Mouse (Mus musculus) neural tube, embryonic 14.5 days (tissue): ENCODE data around the gene Cd7. TPM values are rescaled to one million over a fixed set of nuclear protein-coding genes. Genes with fewer than 3 reads are reported as not detected.

Source experiments
- ATAC-seq: fragments of 200-750 bp; cut with Nextera tagmentation; 2 replicates; pipeline ENCODE4 v1.8.0; 2017; ENCODE audit warnings: low read depth, mild to moderate bottlenecking, moderate TSS enrichment, moderate library complexity
- H3K27ac ChIP-seq: fragments of 300-500 bp; sonication (generic); 2 replicates; pipeline ENCODE4 v1.5.1; 2014; ENCODE audit warnings: low read depth, mild to moderate bottlenecking, control low read depth, low read length, moderate library complexity, mixed read lengths
- H3K27me3 ChIP-seq: fragments of 300-500 bp; sonication (generic); 2 replicates; pipeline ENCODE4 v1.6.1; 2014; ENCODE audit warnings: low read length; ENCODE audit not compliant: control insufficient read depth, insufficient read depth
- H3K36me3 ChIP-seq: fragments of 300-500 bp; sonication (generic); 2 replicates; pipeline ENCODE4 v1.6.1; 2014; ENCODE audit warnings: low read length, mixed read lengths; ENCODE audit not compliant: control insufficient read depth, insufficient read depth
- H3K4me1 ChIP-seq: fragments of 300-500 bp; sonication (generic); 2 replicates; pipeline ENCODE4 v1.6.1; 2014; ENCODE audit warnings: low read length; ENCODE audit not compliant: control insufficient read depth, insufficient read depth
- H3K4me2 ChIP-seq: fragments of 300-500 bp; sonication (generic); 2 replicates; pipeline ENCODE4 v1.6.1; 2014; ENCODE audit warnings: mild to moderate bottlenecking, low read depth, low read length, control low read depth
- H3K4me3 ChIP-seq: fragments of 300-500 bp; sonication (generic); 2 replicates; pipeline ENCODE4 v1.5.1; 2014; ENCODE audit warnings: low read depth, low read length, control low read depth, mixed read lengths
- H3K9ac ChIP-seq: fragments of 300-500 bp; sonication (generic); replicated peaks from 2 replicates; pipeline ENCODE4 v1.6.1; 2014; ENCODE audit warnings: low read depth, mild to moderate bottlenecking, control low read depth, low read length, mixed read lengths
- H3K9me3 ChIP-seq: fragments of 300-500 bp; sonication (generic); 2 replicates; pipeline ENCODE4 v1.6.1; 2016; ENCODE audit warnings: low read length; ENCODE audit not compliant: control insufficient read depth
- WGBS: fragments of 180-500 bp; shearing (Covaris S2); extraction: QIAGEN DNeasy Blood & Tissue Kit; methylation state at CpG from one replicate; pipeline ENCODE4 v1.1.7; 2014; 5-methylcytosine and 5-hydroxymethylcytosine counted together
- polyA plus RNA-seq: library from polyadenylated mRNA; unstranded; fragments of >200 nt; fragmentation: Nextera tagmentation; extraction: Ambion mirVana; gene quantifications from 2 replicates; pipeline ENCODE4 v1.2.1, GENCODE M21; 2014

Cd7 gene
- polyA plus RNA-seq, 1 experiment from 2014 or later = not detected

DNA sequence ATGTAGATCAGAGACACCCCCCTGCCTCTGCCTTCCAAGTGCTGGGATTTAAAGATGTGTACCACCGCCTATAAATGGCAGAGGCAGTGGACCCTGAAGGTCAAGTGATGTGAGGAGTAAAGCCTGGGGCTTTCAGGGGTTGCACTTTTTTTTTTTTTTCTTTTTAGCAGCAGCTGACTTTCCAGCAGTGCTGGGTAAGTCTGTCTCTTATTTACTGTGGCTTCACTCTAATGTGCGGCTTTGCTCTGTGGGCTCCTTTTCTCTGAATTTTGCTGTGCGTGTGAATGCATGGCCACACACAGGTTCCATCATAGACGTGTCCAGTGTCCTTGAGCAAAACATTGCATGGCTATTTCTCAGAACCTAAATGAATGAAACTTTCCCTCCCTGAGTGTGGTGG is 2.4 kb upstream of the Cd7 start:
- Histone ChIP-seq H3K9ac (no peak overlapping the region), H3K27ac (no peak overlapping the region), H3K36me3 (no peaks in the 10 kb centered on the region), H3K9me3 (no peaks in the 10 kb centered on the region), H3K4me1 (no peaks in the 10 kb centered on the region), H3K27me3 (no peaks in the 10 kb centered on the region), H3K4me3 (no peak overlapping the region), H3K4me2 (no peak overlapping the region)
- 67% methylated on average over 4 of the region's 4 CpGs for WGBS
- no peak for ATAC-seq

DNA sequence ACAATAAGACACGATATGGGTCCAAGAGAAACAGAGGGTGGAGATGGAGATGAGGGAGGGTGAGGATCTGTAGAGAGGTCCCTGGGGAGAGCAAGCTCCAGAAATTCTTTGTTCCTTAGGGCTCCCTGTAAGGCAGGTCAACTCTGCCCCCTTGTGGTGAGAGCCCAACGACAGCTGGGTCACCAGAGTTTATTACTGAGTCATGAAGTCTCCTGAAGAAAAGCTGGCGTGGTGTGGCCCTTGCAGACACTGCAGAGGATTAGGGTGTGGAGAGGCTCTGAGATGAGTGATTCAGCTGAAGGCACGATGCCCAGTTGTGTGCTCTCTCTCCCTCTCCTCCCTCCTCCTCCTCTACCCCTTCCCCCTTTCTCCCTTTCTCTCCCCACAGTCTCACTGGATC is 2.0 kb upstream of the Cd7 start:
- no peak overlapping the region for H3K4me2 ChIP-seq
- no peaks in the 10 kb centered on the region for H3K9me3 ChIP-seq
- no peak overlapping the region for H3K4me3 ChIP-seq
- no peaks in the 10 kb centered on the region for H3K36me3 ChIP-seq
- no peaks in the 10 kb centered on the region for H3K4me1 ChIP-seq
- ATAC-seq = no peak
- no peak overlapping the region for H3K9ac ChIP-seq
- WGBS = 5% methylated on average over 4 of the region's 4 CpGs
- no peak overlapping the region for H3K27ac ChIP-seq
- H3K27me3 ChIP-seq = no peaks in the 10 kb centered on the region

DNA sequence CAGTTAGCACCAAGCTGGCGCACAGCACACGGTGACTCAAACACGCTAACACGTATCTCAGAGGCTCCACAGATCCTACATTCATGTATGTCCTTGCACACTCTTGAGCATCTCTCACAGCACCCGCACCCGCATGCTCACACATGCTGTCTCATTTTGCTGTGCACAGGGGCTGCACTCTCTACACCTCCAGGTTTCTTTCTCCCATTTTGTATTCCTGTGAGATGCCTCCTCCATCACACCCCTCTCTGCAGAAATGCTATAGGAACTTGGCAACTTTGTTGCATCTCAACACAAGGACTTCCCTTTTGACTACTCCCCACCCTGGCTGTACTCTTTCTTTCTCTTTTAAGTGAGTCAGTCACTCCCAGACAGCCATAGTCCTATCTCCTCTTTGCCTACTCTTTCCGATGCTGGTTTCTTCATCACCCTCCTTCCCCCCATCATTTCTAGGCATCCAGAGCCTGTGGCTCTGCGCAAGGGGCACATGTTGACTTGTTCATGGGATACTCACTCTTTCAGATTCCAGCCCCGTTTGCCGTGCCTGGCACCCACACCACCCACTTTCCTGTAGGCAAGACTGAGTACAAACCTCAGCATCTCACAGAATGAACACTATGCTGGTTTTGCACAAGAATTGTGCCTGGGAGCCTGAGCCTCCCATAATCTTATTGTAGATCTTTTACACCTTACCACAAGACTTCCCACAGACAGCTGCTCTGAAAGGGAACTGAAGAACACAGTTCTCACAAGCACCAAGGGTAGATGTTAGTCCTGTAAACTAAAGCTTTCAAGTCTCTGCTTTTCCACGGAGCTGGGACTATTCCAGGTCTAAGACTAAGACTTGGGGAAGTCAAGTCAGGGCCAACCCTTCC is 615 bp downstream of the Cd7 start:
- Histone ChIP-seq H3K36me3 (no peaks in the 10 kb centered on the region), H3K27me3 (no peaks in the 10 kb centered on the region), H3K4me1 (no peaks in the 10 kb centered on the region), H3K27ac (no peak overlapping the region), H3K4me3 (no peak overlapping the region), H3K9me3 (no peaks in the 10 kb centered on the region), H3K4me2 (no peak overlapping the region), H3K9ac (no peak overlapping the region)
- no peak for ATAC-seq
- WGBS = 94% methylated on average over 11 of the region's 11 CpGs

DNA sequence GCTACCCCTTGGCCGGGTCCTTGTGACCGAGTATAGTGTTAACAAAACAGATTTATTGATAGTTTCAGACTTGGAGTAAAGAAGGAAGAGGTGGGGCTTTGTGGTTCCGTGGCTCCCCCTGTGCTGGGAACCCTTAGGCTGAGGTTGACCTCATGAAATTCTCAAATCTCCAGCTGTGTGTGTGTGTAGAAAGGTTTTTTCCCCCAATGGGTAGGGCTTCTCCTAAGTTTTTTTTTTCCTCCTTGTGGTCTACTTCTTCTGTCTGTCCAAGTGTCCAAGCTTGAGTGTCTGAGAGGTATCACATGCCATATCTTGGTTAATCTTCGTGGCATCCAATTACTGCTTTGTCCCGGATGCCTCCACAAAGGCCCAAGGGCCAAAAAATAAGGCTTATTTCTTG is 6.1 kb downstream of the Cd7 start:
- Histone ChIP-seq H3K9ac (no peak overlapping the region), H3K27ac (no peak overlapping the region), H3K4me3 (no peak overlapping the region), H3K27me3 (no peaks in the 10 kb centered on the region), H3K4me1 (no peaks in the 10 kb centered on the region), H3K9me3 (no peaks in the 10 kb centered on the region), H3K4me2 (no peak overlapping the region), H3K36me3 (no peaks in the 10 kb centered on the region)
- ATAC-seq = no peak
- 85% methylated on average over 5 of the region's 5 CpGs for WGBS

DNA sequence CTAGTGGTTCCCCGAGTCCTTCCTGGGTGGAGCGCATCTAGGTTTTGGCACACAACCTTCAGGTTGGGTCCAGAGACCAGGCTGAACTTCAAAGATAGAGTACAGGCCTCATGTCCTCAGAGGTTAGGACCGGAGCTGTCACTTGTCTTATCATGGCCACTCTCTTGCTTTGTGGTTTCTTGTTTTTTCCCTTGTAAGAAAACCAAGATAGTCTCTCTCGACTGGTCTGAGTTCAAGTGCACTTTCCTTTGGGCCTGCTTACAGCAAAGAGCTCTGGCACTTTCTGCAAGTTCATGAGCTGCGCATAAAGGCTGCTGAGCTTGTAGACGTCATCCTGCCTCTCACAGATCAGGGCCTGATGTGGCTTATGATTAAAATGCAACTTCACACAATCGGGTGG is 12.0 kb downstream of the Cd7 start:
- Histone ChIP-seq H3K27ac (no peak overlapping the region), H3K9ac (no peak overlapping the region), H3K4me2 (no peak overlapping the region), H3K9me3 (no peaks in the 10 kb centered on the region), H3K4me1 (no peaks in the 10 kb centered on the region), H3K36me3 (no peaks in the 10 kb centered on the region), H3K27me3 (no peaks in the 10 kb centered on the region), H3K4me3 (no peak overlapping the region)
- ATAC-seq = no peak
- WGBS = 86% methylated on average over 7 of the region's 7 CpGs

DNA sequence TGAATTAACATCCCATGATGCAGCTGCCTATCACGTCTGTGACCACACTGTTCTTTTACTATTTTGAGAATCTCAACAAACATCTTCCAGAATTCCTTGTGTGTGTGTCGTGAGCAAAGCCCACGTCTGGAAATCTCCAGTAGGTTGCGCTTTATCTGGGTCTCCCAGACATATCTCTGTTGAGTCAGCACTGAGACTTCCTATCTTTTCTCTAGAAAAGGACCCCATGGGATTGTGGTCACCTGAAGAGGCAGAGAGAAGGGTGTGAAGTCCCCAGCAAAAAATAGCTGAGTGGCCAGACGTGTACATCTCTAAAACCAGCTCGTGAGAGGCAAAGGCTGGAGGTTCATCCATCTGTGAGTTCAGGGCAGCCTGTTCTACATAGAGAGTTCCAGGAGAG is 15.1 kb downstream of the Cd7 start:
- Histone ChIP-seq H3K36me3 (no peaks in the 10 kb centered on the region), H3K4me2 (no peak overlapping the region), H3K4me3 (no peak overlapping the region), H3K27me3 (no peaks in the 10 kb centered on the region), H3K4me1 (no peaks in the 10 kb centered on the region), H3K9me3 (no peaks in the 10 kb centered on the region), H3K27ac (no peak overlapping the region), H3K9ac (no peak overlapping the region)
- ATAC-seq = no peak
- WGBS = 76% methylated on average over 6 of the region's 6 CpGs

DNA sequence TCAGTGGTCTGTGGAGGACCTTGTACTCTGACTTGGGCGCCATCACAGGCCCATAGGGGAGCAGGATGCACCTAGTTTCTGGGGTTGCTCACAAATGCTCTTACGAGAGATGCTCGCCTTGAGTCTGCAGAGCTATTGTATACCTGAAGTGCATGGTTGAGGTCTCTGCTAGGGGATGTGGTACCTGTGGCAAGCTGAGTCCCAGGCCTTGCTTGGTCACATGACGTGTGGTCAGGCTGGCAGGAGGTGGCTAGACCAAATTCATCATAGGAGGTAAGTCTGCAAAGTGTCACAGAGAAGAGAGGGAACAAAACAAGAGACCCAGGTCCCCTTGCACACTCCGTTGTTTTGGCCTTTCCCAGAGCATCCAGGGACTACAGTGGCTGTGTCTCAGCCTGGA is 19.7 kb downstream of the Cd7 start:
- Histone ChIP-seq H3K4me1 (no peaks in the 10 kb centered on the region), H3K9ac (no peak overlapping the region), H3K9me3 (no peaks in the 10 kb centered on the region), H3K27ac (no peak overlapping the region), H3K4me3 (no peak overlapping the region), H3K4me2 (no peak overlapping the region), H3K36me3 (no peaks in the 10 kb centered on the region), H3K27me3 (no peaks in the 10 kb centered on the region)
- no peak for ATAC-seq
- WGBS = 83% methylated on average over 5 of the region's 5 CpGs

DNA sequence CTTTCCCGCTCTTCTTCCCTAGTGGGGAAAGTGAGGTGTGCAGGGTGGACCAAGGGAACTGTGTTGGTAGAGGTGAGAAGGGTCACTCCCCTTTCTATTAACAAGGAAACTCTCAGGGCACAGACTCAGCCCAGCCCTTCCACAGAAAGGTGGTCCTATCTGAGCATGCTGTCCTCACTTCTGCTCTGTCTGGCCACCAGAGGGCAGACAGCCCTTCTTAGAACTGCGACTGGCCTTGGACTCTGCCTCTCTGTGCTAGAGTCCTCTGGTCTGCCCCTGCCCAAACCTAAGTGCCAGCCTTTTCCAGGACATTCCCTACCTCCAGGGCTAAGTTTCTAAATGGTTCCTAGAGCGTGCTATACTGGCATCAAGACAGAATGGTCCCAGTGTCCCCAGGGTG is 21.5 kb downstream of the Cd7 start:
- Histone ChIP-seq H3K27ac (no peak overlapping the region), H3K9ac (no peak overlapping the region)
- peak; percentile 58; the same call in 1 of the 2 replicates for ATAC-seq

DNA sequence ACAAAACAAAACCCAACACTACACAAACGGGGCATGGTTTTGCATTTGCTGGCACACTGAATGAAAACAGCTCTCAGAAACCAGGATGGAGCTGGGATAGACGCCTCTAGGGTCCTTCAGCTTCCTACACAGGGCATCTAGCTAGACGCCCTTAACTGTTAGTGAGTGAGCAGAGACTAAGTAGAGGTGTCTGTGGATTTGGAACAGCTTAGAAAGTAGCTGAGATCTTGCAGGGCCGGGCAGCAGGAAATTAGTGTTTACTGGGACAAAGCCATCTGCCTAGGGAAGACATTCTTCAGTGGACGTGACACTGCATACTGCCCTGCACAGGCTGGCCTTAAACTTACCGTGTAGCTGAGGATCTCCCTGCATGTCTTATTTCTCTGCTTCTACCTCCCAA is 23.7 kb downstream of the Cd7 start:
- 71% methylated on average over 6 of the region's 6 CpGs for WGBS
- Histone ChIP-seq H3K27ac (no peak overlapping the region), H3K9me3 (no peaks in the 10 kb centered on the region), H3K9ac (no peak overlapping the region), H3K36me3 (no peaks in the 10 kb centered on the region), H3K4me2 (no peak overlapping the region), H3K27me3 (no peaks in the 10 kb centered on the region), H3K4me3 (no peak overlapping the region), H3K4me1 (no peaks in the 10 kb centered on the region)
- no peak for ATAC-seq

More for the DNA sequence above, 21.5 kb downstream of the Cd7 start:
- H3K27me3 ChIP-seq = no peaks in the 10 kb centered on the region
- H3K36me3 ChIP-seq = no peaks in the 10 kb centered on the region
- no peaks in the 10 kb centered on the region for H3K9me3 ChIP-seq
- no peak overlapping the region for H3K4me3 ChIP-seq
- 36% methylated on average over 3 of the region's 3 CpGs for WGBS
- H3K4me1 ChIP-seq = no peaks in the 10 kb centered on the region
- H3K4me2 ChIP-seq = no peak overlapping the region
